Mouse (Mus musculus): ENCODE data around the gene Ptger1. TPM values are rescaled to one million over a fixed set of nuclear protein-coding genes. Genes with fewer than 3 reads are reported as not detected.

Gene Ptger1
- polyA plus RNA-seq, 1 experiment from 2014 or later: 0.49 TPM

DNA sequence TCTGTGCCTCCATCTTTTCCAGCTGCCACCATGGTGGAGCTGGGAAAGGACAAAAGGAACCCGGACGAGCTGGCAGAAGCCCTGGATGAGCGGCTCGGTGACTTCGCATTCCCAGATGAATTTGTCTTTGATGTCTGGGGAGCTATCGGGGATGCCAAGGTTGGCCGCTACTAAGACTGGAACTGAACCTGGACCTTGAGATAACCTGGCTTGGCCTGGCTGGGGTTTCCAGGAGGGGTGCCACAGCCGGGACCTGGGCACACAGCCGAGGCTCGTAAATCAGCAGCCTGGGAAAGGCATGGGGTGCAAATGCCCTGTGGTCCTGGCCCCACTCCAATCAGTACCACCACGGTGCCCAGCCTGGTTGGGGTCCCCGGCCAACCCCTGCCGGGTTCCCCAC is 2.4 kb upstream of the Ptger1 start:
- Histone ChIP-seq H3K4me1 (replicated peaks; ENCODE audit: control insufficient read depth, insufficient read depth, low read length) (peaks cover 27% of the 10 kb centered on the region), H3K4me3 (ENCODE audit: low read depth, low read length) (no peak overlapping the region), H3K27ac (ENCODE audit: low read depth, low read length) (no peak overlapping the region), H3K4me2 (no peak overlapping the region), H3K9ac (ENCODE audit: low read depth, low read length) (no peak overlapping the region), H3K36me3 (ENCODE audit: control insufficient read depth, insufficient read depth, low read length) (no peaks in the 10 kb centered on the region), H3K27me3 (replicated peaks; ENCODE audit: control insufficient read depth, insufficient read depth, low read length) (0 out of 2 replicates have a peak, but pooled peaks cover 4% of the 10 kb centered on the region), H3K9me3 (ENCODE audit: control insufficient read depth, low read length) (no peaks in the 10 kb centered on the region)
- DNase-seq (ENCODE audit: low spot score): no peak
- WGBS: 85% methylated on average over 13 of the region's 13 CpGs
- no peak for ATAC-seq (replicated peaks; ENCODE audit: low FRiP score)

DNA sequence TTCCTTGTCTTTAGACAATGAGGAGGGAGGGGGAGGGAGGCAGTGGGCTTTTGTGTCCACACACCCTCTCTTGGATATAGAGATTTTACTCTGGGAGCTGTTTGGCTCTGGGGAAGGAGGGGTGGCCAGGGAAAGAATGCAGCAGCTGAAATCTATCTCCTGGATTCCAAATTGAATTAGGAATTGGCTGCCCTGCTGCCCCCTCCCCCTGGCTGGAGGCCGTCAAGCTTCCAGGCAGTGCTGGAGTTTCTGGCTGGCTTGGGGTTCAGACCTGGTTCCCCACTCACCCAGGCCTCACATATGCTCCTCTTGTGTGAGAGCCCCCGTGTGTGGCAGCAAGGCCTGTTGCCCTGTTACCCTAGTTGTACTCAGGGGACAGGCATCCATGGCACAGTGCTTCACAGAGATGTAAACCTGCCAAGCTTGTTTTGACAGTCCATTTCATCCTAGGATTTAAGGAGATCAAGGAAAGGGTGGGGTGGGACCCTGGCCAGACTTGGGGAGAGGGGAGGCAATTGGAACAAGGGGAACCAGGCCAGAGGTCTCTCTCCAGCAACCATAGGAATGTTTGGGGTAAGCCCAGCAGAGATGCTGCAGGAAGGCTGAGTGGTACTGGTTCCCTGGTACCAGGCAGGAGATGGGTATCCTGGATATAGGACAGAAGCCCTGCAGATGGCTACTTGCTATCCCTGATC is 1.4 kb upstream of the Ptger1 start:
- H3K4me1 ChIP-seq (replicated peaks; ENCODE audit: control insufficient read depth, insufficient read depth, low read length): peaks cover 27% of the 10 kb centered on the region

DNA sequence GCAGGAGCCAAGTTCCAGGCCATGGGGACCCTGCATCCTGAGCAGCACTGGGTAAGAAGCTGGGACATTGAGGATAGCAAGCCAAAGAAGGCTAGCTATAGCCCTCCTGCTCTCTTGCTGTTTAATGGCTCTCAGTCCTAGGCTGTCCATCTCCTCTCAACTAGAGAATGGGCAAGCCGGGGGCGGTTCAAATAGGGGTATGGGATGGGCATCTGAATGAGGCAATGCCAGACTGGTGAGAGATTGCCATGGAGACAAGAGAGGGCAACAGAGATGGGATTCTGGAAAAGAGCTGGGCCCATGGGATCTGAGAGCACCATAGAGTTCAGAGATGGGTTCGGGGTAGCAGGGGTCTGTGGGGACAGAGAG is 372 bp downstream of the Ptger1 start:
- WGBS: 87% methylated on average over 3 of the region's 3 CpGs
- Histone ChIP-seq H3K4me2 (no peak overlapping the region), H3K36me3 (ENCODE audit: control insufficient read depth, insufficient read depth, low read length) (peaks cover 3% of the 10 kb centered on the region; the same call in 1 of the 2 replicates), H3K27me3 (replicated peaks; ENCODE audit: control insufficient read depth, insufficient read depth, low read length) (0 out of 2 replicates have a peak, but pooled peaks cover 4% of the 10 kb centered on the region), H3K27ac (ENCODE audit: low read depth, low read length) (no peak overlapping the region), H3K9ac (ENCODE audit: low read depth, low read length) (no peak overlapping the region), H3K9me3 (ENCODE audit: control insufficient read depth, low read length) (no peaks in the 10 kb centered on the region), H3K4me3 (ENCODE audit: low read depth, low read length) (no peak overlapping the region), H3K4me1 (replicated peaks; ENCODE audit: control insufficient read depth, insufficient read depth, low read length) (peaks cover 17% of the 10 kb centered on the region)
- no peak for DNase-seq (ENCODE audit: low spot score)
- no peak for ATAC-seq (replicated peaks; ENCODE audit: low FRiP score)

More for the DNA sequence above, 1.4 kb upstream of the Ptger1 start:
- no peak for DNase-seq (ENCODE audit: low spot score)
- WGBS: 33% methylated on average over 2 of the region's 2 CpGs
- H3K9me3 ChIP-seq (ENCODE audit: control insufficient read depth, low read length): no peaks in the 10 kb centered on the region
- 0 out of 2 replicates have a peak, but pooled peaks cover 4% of the 10 kb centered on the region for H3K27me3 ChIP-seq (replicated peaks; ENCODE audit: control insufficient read depth, insufficient read depth, low read length)
- no peak overlapping the region for H3K4me2 ChIP-seq
- no peak overlapping the region for H3K27ac ChIP-seq (ENCODE audit: low read depth, low read length)
- peaks cover 2% of the 10 kb centered on the region; the same call in 1 of the 2 replicates for H3K36me3 ChIP-seq (ENCODE audit: control insufficient read depth, insufficient read depth, low read length)
- no peak for ATAC-seq (replicated peaks; ENCODE audit: low FRiP score)
- no peak overlapping the region for H3K4me3 ChIP-seq (ENCODE audit: low read depth, low read length)
- H3K9ac ChIP-seq (ENCODE audit: low read depth, low read length): no peak overlapping the region

DNA sequence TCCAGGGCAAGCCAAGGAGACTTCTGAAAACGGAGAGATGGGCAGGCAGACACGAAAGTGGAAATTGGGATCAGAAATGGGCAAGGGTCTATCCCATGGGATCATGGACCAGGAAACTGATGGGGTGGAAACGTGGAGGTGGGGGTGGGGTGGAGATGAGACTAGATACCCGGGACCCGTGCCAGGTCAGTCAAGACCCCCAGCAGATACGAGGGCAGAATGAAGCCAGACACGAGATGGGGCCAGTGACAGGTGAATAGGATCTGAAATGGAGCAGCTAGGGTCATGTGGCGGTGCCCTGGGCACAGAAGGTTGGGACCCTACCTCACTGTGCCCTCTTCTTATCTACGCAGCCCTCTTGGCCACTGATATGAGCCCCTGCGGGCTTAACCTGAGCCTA is 1.0 kb downstream of the Ptger1 start:
- Histone ChIP-seq H3K36me3 (ENCODE audit: control insufficient read depth, insufficient read depth, low read length) (peaks cover 4% of the 10 kb centered on the region; the same call in 1 of the 2 replicates), H3K27ac (ENCODE audit: low read depth, low read length) (no peak overlapping the region), H3K9me3 (ENCODE audit: control insufficient read depth, low read length) (no peaks in the 10 kb centered on the region), H3K9ac (ENCODE audit: low read depth, low read length) (no peak overlapping the region), H3K4me3 (ENCODE audit: low read depth, low read length) (no peak overlapping the region), H3K4me2 (no peak overlapping the region), H3K4me1 (replicated peaks; ENCODE audit: control insufficient read depth, insufficient read depth, low read length) (peaks cover 11% of the 10 kb centered on the region), H3K27me3 (replicated peaks; ENCODE audit: control insufficient read depth, insufficient read depth, low read length) (0 out of 2 replicates have a peak, but pooled peaks cover 4% of the 10 kb centered on the region)
- WGBS: 72% methylated on average over 10 of the region's 10 CpGs
- DNase-seq (ENCODE audit: low spot score) (no peak), ATAC-seq (replicated peaks; ENCODE audit: low FRiP score) (no peak)

DNA sequence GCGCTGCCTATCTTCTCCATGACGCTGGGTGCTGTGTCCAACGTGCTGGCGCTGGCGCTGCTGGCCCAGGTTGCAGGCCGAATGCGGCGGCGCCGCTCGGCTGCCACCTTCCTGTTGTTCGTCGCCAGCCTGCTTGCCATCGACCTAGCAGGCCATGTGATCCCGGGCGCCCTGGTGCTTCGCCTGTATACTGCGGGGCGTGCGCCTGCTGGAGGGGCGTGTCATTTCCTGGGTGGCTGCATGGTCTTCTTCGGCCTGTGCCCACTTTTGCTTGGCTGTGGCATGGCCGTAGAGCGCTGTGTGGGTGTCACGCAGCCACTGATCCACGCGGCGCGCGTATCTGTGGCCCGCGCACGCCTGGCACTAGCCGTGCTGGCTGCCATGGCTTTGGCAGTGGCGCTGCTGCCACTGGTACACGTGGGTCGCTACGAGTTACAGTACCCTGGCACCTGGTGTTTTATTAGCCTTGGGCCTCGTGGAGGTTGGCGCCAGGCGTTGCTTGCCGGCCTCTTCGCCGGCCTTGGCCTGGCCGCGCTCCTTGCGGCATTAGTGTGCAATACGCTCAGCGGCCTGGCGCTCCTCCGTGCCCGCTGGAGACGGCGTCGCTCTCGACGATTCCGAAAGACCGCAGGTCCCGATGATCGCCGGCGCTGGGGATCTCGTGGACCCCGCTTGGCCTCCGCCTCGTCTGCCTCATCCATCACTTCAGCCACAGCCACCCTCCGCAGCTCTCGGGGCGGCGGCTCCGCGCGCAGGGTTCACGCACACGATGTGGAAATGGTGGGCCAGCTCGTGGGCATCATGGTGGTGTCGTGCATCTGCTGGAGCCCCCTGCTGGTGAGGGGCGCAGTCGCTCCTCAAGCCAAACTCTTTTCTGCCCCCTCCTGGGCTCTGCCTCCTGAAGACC is 1.8 kb downstream of the Ptger1 start:
- 36% methylated on average over 80 of the region's 80 CpGs for WGBS
- Histone ChIP-seq H3K27me3 (replicated peaks; ENCODE audit: control insufficient read depth, insufficient read depth, low read length) (0 out of 2 replicates have a peak, but pooled peaks cover 4% of the 10 kb centered on the region), H3K4me2 (peak overlapping the region; percentile 67), H3K36me3 (ENCODE audit: control insufficient read depth, insufficient read depth, low read length) (peaks cover 4% of the 10 kb centered on the region; the same call in 1 of the 2 replicates), H3K4me1 (replicated peaks; ENCODE audit: control insufficient read depth, insufficient read depth, low read length) (peaks cover 8% of the 10 kb centered on the region), H3K9ac (ENCODE audit: low read depth, low read length) (peak overlapping the region; percentile 27), H3K4me3 (ENCODE audit: low read depth, low read length) (peak overlapping the region; percentile 26), H3K9me3 (ENCODE audit: control insufficient read depth, low read length) (no peaks in the 10 kb centered on the region), H3K27ac (ENCODE audit: low read depth, low read length) (no peak overlapping the region)
- ATAC-seq (replicated peaks; ENCODE audit: low FRiP score) (no peak; the same call in 1 of the 2 replicates), DNase-seq (ENCODE audit: low spot score) (peak; percentile 77)

DNA sequence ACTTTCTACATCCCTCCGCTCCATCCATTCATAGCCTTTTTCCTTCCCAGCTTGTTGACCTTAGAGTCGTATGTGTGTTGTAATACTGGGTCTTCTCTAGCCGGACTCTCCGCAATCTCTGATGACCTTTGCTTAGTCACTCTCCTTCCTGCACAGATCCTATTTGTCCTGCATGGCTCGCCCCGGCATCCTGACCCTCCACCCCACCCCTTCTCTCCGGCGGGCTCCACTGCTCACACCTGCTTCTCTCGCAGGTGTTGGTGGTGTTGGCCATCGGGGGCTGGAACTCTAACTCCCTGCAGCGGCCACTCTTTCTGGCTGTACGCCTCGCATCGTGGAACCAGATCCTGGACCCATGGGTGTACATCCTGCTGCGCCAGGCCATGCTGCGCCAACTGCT is 2.5 kb downstream of the Ptger1 start:
- 0 out of 2 replicates have a peak, but pooled peaks have one; percentile 11 for ATAC-seq (replicated peaks; ENCODE audit: low FRiP score)
- Histone ChIP-seq H3K9me3 (ENCODE audit: control insufficient read depth, low read length) (no peaks in the 10 kb centered on the region), H3K4me1 (replicated peaks; ENCODE audit: control insufficient read depth, insufficient read depth, low read length) (peaks cover 8% of the 10 kb centered on the region), H3K36me3 (ENCODE audit: control insufficient read depth, insufficient read depth, low read length) (peaks cover 4% of the 10 kb centered on the region), H3K4me3 (ENCODE audit: low read depth, low read length) (no peak overlapping the region), H3K4me2 (peak overlapping the region; percentile 67), H3K27me3 (replicated peaks; ENCODE audit: control insufficient read depth, insufficient read depth, low read length) (0 out of 2 replicates have a peak, but pooled peaks cover 4% of the 10 kb centered on the region), H3K9ac (ENCODE audit: low read depth, low read length) (no peak overlapping the region), H3K27ac (ENCODE audit: low read depth, low read length) (no peak overlapping the region)
- WGBS: 78% methylated on average over 16 of the region's 16 CpGs
- DNase-seq (ENCODE audit: low spot score): no peak

DNA sequence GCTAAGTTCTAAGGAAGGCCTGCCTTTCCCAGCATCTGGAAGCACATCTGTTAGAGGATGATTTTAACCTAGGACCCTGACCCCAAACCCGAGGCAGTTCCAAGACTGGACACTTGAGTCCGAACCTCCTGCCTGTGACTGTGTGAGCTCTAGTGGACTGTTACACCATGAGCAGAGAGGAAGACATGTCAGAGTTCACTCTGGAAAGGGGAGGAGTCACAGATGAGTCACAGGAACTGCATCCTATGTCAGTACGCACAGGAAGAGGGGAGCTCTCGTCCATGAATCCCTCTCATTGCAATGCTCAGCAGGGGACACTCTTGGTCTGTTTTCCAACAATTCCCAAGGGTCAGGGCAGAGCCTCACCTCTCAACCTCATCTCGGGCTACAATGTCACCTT is 6.5 kb downstream of the Ptger1 start:
- DNase-seq (ENCODE audit: low spot score) (no peak), ATAC-seq (replicated peaks; ENCODE audit: low FRiP score) (no peak)
- H3K4me1 ChIP-seq (replicated peaks; ENCODE audit: control insufficient read depth, insufficient read depth, low read length): peaks cover 5% of the 10 kb centered on the region
- H3K4me2 ChIP-seq: no peak overlapping the region
- H3K4me3 ChIP-seq (ENCODE audit: low read depth, low read length): no peak overlapping the region
- H3K9me3 ChIP-seq (ENCODE audit: control insufficient read depth, low read length): no peaks in the 10 kb centered on the region
- no peak overlapping the region for H3K27ac ChIP-seq (ENCODE audit: low read depth, low read length)
- 68% methylated on average over 5 of the region's 5 CpGs for WGBS
- H3K27me3 ChIP-seq (replicated peaks; ENCODE audit: control insufficient read depth, insufficient read depth, low read length): 0 out of 2 replicates have a peak, but pooled peaks cover under 1% of the 10 kb centered on the region
- H3K9ac ChIP-seq (ENCODE audit: low read depth, low read length): no peak overlapping the region
- peaks cover 10% of the 10 kb centered on the region for H3K36me3 ChIP-seq (ENCODE audit: control insufficient read depth, insufficient read depth, low read length)

DNA sequence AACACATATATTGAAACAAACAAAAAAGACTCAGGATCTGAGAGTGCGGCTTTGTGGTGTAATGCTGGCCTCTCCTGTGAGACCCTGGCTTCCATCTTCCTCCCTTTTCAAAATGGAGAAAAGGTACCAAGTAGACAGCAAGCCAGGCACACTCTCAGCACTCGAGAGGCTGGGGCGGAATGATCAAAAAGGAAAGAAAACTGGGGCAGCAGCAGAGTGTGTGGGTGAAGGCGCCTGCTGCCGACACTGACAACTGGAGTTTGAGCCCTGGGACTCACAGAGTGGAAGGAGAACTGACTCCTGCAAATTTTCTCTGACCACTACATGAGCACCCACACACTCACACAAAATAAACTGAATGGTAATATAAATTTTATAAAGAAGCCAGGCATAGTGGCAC is 8.0 kb downstream of the Ptger1 start:
- H3K9ac ChIP-seq (ENCODE audit: low read depth, low read length): no peak overlapping the region
- no peak overlapping the region for H3K4me2 ChIP-seq
- no peaks in the 10 kb centered on the region for H3K9me3 ChIP-seq (ENCODE audit: control insufficient read depth, low read length)
- H3K4me1 ChIP-seq (replicated peaks; ENCODE audit: control insufficient read depth, insufficient read depth, low read length): no peaks in the 10 kb centered on the region
- H3K27ac ChIP-seq (ENCODE audit: low read depth, low read length): no peak overlapping the region
- peaks cover 24% of the 10 kb centered on the region for H3K36me3 ChIP-seq (ENCODE audit: control insufficient read depth, insufficient read depth, low read length)
- H3K4me3 ChIP-seq (ENCODE audit: low read depth, low read length): no peak overlapping the region
- DNase-seq (ENCODE audit: low spot score): no peak
- no peaks in the 10 kb centered on the region for H3K27me3 ChIP-seq (replicated peaks; ENCODE audit: control insufficient read depth, insufficient read depth, low read length)
- no peak for ATAC-seq (replicated peaks; ENCODE audit: low FRiP score)
- whole genome bisulfite sequencing: 89% methylated on average over 5 of the region's 5 CpGs

Measured in liver, embryonic 11.5 days (tissue).